Mouse (Mus musculus) 3T3-L1 (cell line): ENCODE results near the gene Sult6b2.

Experiments used
- DNase-seq: peaks from one replicate; pipeline ENCODE4 v3.0.0-alpha.2; 2015; ENCODE audit warnings: low read depth, low spot score

Sult6b2 gene

DNA sequence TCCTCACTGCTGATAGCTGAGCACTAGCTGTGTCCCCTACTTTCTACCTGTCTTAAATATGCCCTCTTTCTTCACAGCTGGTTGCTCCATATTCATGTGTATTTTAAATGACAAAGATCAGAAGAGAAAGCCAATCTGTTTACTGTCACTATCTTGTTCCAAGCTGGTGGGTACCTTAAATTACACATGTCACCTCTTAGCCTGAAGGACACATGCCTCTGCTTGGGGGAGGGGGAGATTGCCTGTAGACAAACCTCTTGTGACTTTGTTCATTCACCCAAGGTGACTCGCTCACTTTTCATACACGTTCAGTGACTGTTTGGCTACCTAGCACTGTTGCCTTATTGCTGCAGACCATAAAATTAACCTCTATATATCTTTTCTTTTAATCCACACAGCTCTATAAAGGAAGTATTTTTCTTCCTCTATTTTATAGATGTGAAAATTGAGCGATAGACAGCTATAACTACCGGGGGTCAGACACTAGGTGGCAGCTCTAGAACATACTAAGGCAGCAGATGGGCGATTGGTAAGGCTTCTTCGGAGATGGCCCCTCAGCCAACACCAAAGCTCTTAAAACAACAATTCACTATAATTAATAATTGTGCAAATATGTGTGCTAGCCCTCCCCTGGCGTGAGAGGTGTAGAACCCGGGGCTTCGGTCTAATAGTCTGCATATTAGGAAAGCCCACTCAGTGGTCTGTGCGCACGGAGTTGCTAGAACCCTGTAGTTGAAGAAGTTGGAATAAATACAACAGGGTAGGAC, 25.1 kb downstream of the Sult6b2 start:
- DNase-seq: peak; percentile 57

DNA sequence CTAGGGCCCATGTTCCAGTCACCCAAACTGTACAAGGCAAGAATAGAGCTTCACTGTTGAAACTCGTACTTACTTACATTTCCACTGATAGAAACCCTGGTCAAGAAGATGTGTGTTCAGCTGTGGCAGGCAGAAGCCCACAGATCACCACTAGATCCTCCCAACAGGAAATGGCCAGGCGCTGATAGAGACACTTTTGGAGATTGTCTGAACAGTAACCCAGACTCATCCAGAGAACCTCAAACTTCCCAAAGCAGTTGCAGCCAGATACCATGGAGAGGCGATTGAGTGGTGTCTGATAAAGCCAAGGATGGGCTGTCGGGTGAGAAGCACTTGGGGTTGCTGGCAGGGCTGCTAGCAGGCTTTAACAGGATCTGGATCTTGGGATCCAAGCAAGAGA, 27.4 kb downstream of the Sult6b2 start:
- no peak for DNase-seq

DNA sequence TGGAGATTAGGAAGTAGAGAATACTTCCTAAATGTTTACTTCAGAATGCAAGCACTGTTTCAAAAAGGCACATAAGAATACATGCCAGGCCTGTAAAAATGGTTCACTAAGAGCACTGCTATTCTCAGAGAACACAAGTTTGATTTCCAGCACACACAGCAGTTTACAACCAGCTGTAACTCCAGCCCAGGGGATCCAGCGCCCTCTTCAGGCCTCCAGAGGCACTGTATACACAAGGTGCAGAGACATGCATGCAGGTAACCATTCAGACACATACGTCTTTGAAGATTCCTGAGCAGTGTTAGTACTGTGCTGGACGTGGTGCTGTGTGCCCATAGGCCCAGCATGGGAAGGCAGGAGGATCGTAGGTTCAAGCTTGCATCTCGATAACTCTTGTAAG, 30.7 kb downstream of the Sult6b2 start:
- DNase-seq: no peak

DNA sequence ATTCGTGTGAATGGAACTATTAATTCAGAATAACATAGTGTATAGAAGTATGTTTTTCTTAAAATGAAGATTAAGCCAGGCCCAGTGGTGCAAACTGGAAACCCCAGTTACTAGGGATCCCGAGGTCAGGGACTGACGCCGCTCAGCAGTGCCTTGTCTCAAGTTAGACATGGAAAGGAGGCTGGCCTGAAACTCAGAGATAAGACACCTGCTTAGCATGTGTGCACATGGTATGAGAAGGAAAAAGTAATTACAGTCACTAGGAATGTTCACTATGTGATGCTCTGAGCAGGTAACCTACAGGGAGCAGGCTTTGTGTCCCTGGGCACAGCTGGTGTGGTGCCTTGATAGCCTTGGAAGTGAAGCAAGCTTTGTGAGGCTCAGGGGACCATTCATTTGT, 32.7 kb downstream of the Sult6b2 start:
- DNase-seq: no peak

DNA sequence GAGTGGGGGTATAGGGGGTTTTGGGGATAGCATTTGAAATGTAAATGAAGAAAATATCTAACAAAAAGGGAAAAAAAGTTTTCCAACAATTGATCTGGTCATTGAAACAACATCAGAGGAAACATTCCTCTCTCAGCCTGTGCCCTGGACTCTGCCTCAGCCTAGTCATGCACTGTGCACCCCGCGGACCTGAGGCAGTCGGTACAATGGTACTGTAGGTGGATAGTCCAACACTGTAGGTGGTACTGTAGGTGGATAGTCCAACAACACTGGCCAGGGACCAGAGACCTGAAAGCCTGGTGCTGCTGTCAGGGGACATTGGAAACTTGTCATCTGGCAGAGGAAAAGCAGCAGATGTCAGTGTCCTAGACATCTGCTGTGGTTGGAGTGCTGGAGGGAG, 34.4 kb downstream of the Sult6b2 start:
- DNase-seq: no peak

DNA sequence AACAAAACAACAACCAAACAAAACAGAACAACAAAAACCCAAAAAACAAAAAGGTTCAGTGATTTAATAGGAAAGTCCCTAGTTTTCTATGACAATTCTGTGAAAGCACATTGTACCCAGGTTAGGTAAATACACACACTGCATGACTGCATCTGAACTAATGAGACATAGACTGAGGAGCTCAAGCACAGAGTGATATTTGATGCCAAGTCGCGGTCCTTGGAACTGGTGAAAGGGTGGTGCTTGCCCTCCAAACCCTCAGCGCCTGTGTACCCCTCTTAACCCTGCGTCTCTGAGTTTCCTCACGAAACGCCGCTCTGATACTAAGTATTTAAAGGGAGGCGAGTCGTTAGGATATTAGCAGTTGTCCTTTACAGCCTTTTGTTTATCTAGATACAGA, 37.0 kb downstream of the Sult6b2 start:
- no peak for DNase-seq

DNA sequence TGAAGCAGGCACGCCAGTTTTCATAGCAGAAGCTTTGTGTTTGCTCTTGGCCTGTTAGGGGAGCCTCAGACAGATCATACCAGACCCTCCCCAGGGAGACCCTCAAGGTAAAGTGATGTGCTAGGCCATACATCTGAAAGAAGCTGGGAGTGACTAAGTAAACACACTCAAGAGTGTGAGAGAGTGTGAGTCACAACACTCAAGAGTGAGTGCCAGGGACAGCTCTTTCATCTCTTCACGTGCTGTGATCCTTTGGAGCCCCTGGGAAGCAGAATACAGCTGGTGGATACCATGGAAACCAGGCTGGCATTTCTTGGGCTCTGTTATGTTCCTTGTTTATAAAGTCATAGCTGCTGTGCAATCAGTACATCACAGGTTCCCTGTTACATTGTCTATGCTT, 39.4 kb downstream of the Sult6b2 start:
- no peak for DNase-seq

DNA sequence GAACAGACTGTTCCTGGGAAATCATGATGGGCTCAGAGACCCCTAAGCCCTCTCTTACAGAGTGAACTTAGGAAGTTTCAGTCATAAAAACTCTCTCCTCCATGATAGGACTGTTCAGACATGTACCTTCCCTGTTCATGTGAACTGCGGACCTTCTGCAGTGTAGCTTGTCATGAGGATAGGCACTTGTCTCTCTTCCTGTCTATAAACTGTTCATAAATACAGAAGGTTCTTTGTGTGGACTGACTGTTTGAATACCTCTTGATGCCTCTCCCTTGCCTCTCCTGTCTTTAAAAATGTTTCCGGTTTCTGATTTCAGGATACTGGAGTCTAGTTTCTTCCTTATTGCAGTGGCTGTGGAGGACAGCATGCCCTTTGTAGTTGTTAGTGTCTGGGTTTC, 44.7 kb downstream of the Sult6b2 start:
- DNase-seq: no peak

DNA sequence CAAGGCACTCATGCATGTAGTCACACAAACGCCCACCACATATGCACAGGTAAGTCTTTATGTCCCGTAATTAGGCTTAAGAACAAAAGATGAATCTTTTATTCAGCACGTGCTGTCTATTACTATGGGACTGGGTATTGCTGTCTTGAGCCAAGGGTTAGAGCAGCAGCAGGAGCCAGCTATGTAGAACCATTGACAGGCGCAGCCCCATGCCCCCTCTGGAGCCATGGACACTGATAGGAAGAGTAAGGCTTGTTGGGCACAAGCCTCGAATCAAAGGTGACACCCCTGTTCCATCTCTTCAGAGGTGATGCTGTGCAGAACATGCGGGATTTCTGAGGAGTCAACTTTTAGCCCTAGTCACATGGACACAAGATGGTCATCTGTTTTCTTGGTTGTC, 45.7 kb downstream of the Sult6b2 start:
- DNase-seq: no peak

DNA sequence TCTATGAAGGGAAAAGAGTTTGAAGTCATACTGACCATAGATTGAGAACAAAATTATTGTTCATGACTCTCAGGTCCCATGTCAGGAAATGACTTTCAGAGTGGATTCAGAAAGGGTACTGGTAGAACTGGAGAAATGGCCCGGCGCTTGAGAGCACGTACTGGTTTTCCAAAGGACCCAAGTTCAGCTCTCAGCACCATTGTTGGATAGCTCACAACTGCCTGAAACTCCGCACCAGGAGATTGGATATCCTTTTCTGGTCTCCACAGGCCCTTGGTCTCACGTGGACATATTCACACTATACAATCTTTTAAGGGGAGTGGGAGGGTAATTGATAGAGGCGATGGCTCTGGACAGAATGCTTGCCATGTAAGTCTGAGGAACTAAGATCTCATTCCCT, 46.3 kb downstream of the Sult6b2 start:
- no peak for DNase-seq

DNA sequence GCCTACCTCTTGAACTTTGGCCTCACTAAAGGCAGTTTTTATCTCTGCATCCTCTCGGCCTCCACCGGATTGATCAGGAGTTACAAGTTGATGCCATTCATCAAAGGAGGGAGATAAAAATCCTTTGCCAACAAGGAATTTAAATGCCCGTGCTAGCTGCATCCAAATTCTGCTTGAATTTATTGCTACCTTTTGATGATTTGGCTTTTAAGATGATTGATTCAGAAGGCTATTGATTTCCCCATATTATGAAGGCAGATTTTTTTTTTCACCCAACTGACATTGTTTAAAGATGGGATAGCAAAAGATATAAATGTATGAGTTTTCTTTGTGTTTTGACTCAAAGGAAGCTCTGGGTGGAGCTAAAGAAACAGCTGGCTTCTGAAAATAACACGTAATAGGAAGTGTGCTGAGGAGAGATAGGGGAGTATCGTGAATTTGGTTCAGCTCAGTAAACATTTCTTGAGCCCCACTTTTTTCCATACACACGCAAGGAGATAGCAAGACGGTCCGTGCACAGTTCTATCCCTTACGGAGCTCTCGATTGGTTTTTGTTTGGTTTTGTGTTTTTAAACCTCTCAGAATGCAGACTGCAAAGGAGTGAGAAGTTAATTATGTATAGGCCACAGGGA, 46.9 kb downstream of the Sult6b2 start:
- peak; percentile 43 for DNase-seq

DNA sequence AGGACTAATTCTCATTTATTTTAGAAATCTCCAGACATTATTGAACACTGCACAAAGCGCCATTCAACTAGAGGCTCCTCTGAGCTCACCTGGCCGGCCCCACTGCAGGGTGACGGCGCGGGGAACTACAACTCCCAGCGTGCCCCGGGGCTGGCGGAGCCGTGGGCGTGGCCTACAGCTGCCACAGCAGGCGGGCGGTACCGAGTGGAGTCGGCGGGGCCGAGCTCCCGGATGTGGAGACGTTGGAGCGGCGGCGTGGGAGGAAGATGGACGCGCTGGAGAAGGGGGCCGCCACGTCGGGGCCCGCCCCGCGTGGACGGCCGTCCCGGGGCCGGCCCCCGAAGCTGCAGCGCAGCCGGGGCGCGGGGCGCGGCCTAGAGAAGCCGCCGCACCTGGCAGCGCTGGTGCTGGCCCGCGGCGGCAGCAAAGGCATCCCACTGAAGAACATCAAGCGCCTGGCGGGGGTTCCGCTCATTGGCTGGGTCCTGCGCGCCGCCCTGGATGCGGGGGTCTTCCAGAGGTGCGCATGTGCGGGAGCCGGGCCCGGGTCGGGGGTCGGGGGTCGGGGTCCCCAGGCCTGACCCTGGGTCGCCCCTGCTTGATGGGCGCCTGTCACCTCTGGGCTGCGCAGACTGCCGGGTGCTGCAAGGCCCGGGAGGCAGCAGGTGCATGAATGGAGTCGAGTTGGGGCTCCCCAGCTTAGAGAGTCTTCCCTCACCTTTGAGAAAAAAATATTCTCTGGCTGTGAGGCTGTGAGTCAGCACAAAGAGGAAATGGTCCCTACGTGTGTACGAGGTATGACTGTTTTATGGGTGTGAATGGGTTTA, 47.6 kb downstream of the Sult6b2 start, which contains the start of gene Cmas:
TSS of gene Cmas (plus strand) at position 180 of the 827 bp plus-strand sequence.
- peak; percentile 83 for DNase-seq

DNA sequence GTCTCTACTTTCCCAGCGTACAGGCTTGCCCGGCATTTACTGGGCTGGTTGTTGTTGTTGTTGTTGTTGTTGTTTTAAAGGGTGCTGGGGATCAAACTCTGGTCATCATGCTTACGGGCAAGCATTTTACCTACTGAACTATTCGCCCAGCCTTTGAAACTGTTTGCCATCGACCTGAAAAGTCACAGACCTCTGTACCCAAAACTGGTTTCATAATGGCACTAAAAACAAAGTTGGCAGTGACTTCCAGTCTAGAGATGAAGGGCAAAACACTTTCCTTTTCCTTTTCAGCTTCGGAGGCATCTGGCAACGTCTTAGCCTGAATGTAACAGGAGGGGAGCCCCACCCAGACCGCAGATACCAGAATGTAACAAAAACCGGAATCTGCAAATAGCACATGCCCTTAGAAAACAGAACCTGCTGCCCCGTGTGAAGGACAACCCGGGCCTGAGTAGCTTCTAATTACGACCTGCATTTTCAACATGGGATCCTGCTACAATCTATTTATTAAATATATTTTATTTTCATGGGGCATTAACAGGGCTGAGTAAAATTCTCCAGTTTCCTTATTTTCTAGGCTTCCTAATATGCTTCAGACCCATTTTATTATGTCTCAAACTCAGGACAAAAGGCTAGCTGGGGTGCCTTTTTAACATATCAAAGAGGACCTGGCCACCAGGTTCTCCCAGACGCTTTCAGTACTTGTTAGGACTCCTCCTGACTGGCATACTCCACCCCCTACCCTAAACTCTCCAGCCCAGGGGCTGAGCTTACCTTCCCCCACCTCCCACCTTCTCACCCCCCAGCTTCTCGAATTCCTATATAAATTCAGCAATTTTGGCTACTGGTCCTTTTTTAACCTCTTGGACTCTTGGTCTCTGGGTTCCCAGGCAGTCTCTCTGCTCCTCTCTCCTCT, 51.7 kb downstream of the Sult6b2 start:
- DNase-seq: no peak

DNA sequence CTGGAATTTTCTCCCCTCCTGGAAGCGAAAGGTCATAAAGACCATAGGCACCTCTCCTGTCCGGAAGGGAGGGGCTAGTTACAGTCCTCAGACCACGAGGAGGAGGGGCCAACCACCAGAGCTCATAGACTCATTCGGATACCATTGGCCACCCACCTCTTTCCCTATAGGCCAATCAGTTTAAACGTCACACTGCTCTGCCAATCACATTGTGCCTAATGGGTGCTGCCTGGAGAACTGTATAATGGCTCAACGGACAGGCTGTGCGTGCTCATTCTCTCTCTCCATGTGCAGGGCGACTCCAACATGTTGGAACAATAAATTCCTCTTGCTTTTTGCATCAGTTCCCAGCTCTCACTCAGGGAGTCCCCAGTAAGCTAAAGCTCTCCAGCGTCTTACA, 52.9 kb downstream of the Sult6b2 start:
- DNase-seq: no peak

DNA sequence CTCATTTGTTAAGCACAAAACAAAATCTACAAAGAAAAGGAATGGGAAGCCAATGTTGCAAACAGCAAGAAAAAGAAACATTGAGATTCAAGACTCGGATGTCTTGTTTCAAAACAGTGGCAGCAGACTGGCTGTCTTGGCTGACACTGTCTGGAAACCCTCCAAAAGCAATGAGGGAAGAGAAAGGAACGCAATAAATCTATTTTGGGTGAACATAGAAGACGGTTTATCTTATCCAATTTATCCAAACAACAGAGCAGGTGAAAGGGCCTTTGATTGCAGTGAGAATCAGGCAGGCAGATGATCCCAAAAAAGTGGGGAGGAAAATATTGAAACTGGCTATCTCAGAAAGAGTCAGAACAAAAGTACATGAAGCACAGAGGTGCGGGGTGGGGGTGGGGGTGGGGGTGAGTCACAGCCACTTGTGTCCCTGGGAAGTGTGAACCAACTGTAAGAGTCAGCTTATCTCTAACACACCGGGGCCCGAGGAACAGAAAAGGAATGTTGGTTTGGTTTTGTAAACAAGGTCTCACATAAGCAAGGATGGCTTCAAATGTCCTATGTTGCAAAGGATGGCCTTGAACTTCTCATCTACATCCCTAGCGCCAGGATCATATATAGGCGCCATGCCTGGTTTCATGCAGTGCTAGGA, 56.1 kb downstream of the Sult6b2 start:
- DNase-seq: peak; percentile 20

DNA sequence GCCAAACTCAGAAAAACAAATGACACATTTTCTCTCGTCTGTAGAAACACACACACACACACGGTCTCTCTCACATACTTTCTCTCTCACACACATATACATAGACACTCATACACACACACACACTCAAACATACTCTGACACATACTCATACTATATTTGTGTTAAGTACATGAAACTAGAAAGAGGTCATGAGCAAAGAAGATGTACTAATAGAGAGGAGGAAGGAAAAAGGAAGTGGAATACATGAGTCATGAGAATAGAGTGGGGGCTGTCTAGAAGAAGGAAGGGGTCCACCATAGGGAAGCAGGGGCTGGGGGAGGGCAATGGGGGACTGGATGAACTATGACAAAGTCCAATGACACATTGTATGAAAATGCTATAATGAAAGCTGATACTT, 57.1 kb downstream of the Sult6b2 start:
- DNase-seq: no peak

DNA sequence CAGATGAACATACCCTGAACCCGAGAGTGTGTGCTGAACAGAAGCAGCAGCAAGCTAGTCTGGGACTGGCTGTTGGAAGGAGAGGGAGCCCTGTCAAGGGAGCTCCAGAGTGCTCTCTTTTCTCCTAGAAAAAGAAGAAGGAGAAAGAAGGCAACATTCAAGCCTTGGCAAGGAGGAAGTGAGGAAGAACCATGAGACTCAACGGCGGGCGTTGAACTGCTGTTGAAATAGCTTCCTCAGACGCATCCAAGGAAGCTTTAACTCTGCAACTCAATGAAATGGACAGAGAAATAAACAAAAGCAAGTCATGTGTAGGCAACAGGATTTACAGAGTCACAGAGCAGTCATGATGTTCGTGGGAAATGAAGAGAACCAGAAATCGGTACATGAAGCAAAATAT, 57.5 kb downstream of the Sult6b2 start:
- no peak for DNase-seq

DNA sequence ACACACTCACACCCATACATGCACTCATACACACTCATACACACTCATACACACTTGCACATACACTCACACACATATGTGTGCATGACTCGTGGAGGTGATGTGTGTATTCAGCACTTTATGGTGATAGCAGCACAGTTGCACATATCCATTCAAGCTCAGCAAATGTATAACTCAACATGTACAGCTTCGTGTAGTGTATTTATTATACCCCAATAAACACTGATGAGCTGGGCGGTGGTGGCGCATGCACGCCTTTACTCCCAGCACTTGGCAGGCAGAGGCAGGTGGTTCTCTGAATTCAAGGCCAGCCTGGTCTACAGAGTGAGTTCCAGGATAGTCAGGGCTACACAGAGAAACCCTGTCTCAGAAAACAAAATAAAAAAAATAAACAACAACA, 58.8 kb downstream of the Sult6b2 start:
- DNase-seq: no peak

DNA sequence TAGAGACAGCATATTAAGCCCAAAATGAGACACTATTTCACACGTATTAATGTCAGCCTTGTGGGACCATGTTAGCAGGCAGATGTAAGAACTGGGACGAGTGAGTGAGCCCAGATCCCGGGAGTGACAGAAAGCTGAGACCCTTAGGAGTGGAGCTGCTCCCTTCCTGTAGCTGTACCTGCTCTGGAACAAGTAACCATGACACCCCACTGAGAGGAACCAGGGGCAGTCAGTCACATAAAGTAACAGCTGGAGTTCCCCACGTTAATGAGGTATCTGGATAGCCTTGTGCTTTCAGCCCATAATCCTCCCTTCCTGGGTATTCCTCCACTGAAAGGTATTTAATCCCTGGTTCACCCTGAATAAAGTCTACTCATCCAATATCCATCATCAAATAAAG, 61.1 kb downstream of the Sult6b2 start:
- no peak for DNase-seq

DNA sequence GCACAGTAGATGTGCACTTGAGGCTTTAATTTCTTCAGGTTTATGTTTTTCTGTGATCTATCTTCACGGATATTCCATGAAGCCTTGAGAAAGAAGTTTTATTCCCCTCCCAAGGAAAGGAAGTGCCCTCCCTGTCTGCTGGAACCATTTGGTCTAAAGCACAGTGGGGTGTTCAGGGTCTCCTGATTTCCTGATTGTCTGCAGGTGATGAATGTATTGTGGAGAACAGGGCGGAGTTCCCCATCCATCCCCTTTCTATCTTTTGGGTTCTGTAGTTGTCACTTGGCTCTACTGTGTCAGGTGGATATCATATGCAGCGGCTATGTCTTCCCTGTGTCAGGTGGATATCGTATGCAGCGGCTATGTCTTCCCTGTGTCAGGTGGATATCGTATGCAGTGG, 62.5 kb downstream of the Sult6b2 start:
- no peak for DNase-seq

DNA sequence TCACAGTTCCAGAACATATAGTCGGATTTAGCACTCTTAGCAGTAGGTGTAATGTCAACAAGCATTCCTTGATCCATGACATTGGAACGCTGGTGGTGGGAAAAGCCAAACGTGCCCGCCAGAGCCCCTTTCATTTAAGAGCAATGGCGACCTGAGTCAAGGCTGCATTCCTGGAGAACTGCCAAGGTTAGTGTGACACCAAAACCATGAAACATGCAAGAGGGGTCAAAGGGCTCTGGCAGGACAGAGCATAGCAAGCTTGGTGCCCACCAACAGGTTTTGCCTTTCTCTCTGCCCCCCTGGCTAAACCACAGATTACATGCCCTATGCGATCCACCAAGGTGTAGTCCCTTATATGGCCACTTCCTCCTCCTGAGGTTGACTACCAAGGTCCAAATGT, 65.7 kb downstream of the Sult6b2 start:
- DNase-seq: no peak
